Mouse (Mus musculus) forebrain, embryonic 15.5 days (tissue): ENCODE data around the gene Dnajb12. TPM values are rescaled to one million over a fixed set of nuclear protein-coding genes. Genes with fewer than 3 reads are reported as not detected.
A peak's percentile ranks its signal among the peaks of the same experiment; 100 is the strongest.

Experiments used
- ATAC-seq: fragments of 200-750 bp; cut with Nextera tagmentation; replicated peaks from 2 replicates; pipeline ENCODE4 v1.8.0; 2017; ENCODE audit warnings: mild to moderate bottlenecking, moderate TSS enrichment, moderate library complexity
- H3K27ac ChIP-seq: fragments of 300-500 bp; sonication (generic); replicated peaks from 2 replicates; pipeline ENCODE4 v1.5.1; 2015; ENCODE audit warnings: mild to moderate bottlenecking, inconsistent platforms
- H3K27me3 ChIP-seq: fragments of 300-500 bp; sonication (generic); 2 replicates; pipeline ENCODE4 v1.6.1; 2015; ENCODE audit warnings: inconsistent platforms
- H3K36me3 ChIP-seq: fragments of 300-500 bp; sonication (generic); 2 replicates; pipeline ENCODE4 v1.6.1; 2015; ENCODE audit warnings: mild to moderate bottlenecking, inconsistent platforms
- H3K4me1 ChIP-seq: fragments of 300-500 bp; sonication (generic); 2 replicates; pipeline ENCODE4 v1.6.1; 2015; ENCODE audit warnings: inconsistent platforms
- H3K4me2 ChIP-seq: fragments of 300-500 bp; sonication (generic); replicated peaks from 2 replicates; pipeline ENCODE4 v1.6.1; 2015; ENCODE audit warnings: mild to moderate bottlenecking, inconsistent platforms
- H3K4me3 ChIP-seq: fragments of 300-500 bp; sonication (generic); 2 replicates; pipeline ENCODE4 v1.5.1; 2015; ENCODE audit warnings: mild to moderate bottlenecking, inconsistent platforms
- H3K9ac ChIP-seq: fragments of 300-500 bp; sonication (generic); replicated peaks from 2 replicates; pipeline ENCODE4 v1.6.1; 2015; ENCODE audit warnings: mild to moderate bottlenecking, inconsistent platforms
- H3K9me3 ChIP-seq: fragments of 300-500 bp; sonication (generic); 2 replicates; pipeline ENCODE4 v1.6.1; 2016; ENCODE audit warnings: inconsistent platforms
- WGBS: fragments of 180-500 bp; shearing (Covaris S2); methylation state at CpG from one replicate; pipeline ENCODE4 v1.1.7; 2015; ENCODE audit warnings: mixed read lengths; 5-methylcytosine and 5-hydroxymethylcytosine counted together
- polyA plus RNA-seq: library from polyadenylated mRNA; unstranded; fragments of >200 nt; fragmentation: Nextera tagmentation; extraction: Ambion mirVana; gene quantifications from 2 replicates; pipeline ENCODE4 v1.2.1, GENCODE M21; 2015

The Dnajb12 gene
- polyA plus RNA-seq, 1 experiment from 2014 or later = 17.5 TPM

DNA sequence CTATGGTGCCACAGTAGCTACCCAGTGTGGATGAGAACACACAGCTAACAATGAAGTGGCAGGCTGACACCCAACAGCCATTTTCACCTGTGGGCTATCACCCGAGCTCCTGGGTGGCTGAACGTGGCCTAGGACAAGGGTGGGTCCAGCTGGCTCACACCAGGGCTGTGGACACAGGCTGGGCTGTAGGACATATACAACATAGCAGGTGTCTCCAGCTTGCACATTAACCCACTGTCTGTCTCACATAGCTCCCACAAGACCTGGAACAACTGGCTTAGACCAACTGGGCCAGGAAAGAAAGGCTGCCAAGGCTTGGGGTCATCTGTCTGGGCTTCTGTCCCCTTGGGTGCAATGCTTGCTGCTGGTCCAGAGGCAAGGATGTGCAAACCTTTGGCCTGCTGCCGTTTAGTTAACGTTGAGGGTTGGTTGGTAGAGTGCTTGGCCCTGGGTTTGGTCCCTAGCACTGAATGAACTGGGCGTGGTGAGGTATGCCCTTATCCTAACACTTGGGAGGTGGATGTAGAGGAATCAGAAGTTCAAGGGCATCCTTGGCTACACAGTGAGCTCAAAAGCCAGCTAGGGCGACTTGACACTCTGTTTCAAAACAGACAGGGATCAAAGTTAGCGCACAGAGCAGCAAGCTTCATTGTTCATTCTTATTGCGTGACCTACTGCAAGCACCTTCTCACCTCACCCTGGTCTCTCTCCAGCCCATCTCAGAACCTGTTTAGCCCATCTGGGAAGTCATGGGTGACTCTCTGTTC is 36.0 kb downstream of the Dnajb12 start:
- WGBS = 93% methylated on average over 8 of the region's 8 CpGs
- Histone ChIP-seq H3K27ac (no peak overlapping the region), H3K9ac (no peak overlapping the region), H3K4me3 (no peak overlapping the region), H3K4me2 (no peak overlapping the region), H3K36me3 (no peaks in the 10 kb centered on the region), H3K9me3 (no peaks in the 10 kb centered on the region), H3K4me1 (peaks cover 28% of the 10 kb centered on the region), H3K27me3 (no peaks in the 10 kb centered on the region)
- no peak for ATAC-seq

DNA sequence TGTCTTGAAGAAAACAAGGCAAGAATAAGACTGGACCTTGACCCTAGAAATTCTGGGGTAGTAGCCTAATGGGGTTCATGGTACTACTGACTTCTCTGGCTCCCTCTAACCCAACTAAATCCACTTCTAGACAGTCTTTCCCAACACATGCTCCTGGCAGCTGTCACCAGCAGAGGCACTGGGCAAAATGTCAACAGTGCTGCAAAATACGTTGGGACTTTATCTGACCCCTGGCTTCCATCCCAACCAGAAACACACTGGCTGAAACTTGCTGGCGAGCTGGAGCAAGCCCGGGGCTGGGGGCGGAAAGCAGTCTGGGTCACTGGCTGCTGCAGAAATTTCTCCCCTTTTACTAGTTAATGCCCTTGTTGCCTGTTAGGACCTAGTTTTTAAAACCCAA is 36.8 kb downstream of the Dnajb12 start:
- Histone ChIP-seq H3K4me3 (peak overlapping the region; percentile 15), H3K9ac (no peak overlapping the region; the same call in 1 of the 2 replicates), H3K27ac (peak overlapping the region; percentile 52), H3K9me3 (no peaks in the 10 kb centered on the region), H3K4me1 (peaks cover 36% of the 10 kb centered on the region), H3K27me3 (no peaks in the 10 kb centered on the region), H3K36me3 (no peaks in the 10 kb centered on the region), H3K4me2 (peak overlapping the region; percentile 38)
- WGBS = 9% methylated on average over 4 of the region's 4 CpGs
- ATAC-seq = no peak

DNA sequence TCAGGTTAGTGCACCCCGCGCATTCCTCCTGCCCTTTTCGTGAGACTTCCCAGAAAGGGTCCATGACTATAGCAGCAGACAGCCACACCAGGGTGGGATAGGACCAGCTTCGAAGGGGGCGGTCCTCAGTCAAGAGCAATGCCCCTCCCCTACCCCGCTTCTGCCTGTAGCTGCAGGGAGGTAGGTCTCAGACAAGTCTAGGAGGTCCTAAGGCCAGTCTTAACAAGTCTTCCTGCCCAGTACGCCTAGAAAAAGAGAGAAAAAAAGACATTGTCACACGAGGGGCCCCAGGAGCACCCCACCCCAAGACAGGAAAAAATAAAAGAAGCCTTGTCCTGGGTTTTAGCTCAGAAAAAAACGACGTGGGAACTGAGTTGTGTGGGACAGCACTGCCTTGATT is 37.3 kb downstream of the Dnajb12 start:
- Histone ChIP-seq H3K9ac (no peak overlapping the region; the same call in 1 of the 2 replicates), H3K4me2 (peak overlapping the region; percentile 38), H3K9me3 (no peaks in the 10 kb centered on the region), H3K36me3 (no peaks in the 10 kb centered on the region), H3K4me1 (peaks cover 37% of the 10 kb centered on the region), H3K4me3 (peak overlapping the region; percentile 15), H3K27ac (peak overlapping the region; percentile 52), H3K27me3 (no peaks in the 10 kb centered on the region)
- 1% methylated on average over 10 of the region's 10 CpGs for WGBS
- ATAC-seq = peak; percentile 47; the same call in 1 of the 2 replicates

DNA sequence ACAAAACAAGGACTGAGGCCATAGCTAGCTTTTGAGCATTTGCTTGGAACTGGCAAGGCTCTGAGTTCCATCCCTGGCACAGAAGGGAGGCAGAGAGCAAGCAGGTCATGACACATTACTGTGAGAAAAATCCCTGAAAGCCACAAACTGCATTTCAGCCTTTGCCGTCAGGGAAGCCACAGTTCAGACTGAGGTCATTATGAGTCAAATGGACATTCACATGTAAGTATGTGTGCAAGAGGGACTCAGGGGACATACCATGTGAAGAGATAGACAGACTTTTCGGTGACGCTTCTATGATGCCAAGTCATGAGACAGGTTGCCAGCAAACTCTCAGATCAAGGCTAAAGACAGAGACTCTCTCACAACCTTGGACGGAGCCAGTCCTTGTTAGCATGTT is 38.8 kb downstream of the Dnajb12 start:
- no peaks in the 10 kb centered on the region for H3K27me3 ChIP-seq
- WGBS = 92% methylated on average over 4 of the region's 4 CpGs
- H3K36me3 ChIP-seq = no peaks in the 10 kb centered on the region
- no peak overlapping the region for H3K4me3 ChIP-seq
- H3K4me1 ChIP-seq = peaks cover 29% of the 10 kb centered on the region
- H3K4me2 ChIP-seq = no peak overlapping the region
- no peak overlapping the region for H3K9ac ChIP-seq
- no peak overlapping the region for H3K27ac ChIP-seq
- ATAC-seq = no peak
- H3K9me3 ChIP-seq = no peaks in the 10 kb centered on the region

DNA sequence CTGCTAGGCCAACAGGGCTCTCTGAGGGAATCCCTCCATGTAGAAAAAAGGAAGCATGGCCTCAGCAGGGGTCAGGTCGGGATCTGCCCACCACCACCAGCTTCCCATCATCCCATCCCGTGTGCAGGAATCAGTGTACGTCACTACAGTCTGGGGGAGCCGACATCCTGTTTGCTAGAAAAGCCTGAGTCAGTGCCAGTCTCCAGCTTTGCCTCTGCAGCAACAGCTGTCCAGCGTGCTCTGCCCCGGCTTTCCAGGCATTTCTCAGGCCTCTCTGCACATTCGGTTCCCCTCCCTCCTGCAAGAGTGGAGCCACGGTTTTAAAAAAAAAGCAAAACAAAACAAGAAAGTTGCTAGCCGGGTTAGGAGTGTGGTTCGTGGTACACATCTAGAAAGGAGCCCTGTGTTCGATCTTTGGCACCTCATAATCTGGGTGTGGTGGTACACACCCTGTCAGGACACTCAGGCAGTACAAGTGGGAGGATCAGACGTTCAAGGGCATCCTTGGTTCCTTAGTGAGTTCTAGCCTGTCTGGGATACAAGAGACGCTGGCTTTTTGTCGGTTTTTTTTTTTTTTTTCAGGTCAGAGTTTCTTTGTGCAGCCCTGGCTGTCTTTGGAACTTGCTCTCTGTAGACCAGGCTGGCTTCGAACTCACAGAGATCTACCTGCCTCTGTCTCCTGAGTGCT is 40.3 kb downstream of the Dnajb12 start:
- Histone ChIP-seq H3K4me3 (no peak overlapping the region), H3K9ac (no peak overlapping the region), H3K27me3 (no peaks in the 10 kb centered on the region), H3K4me1 (peaks cover 29% of the 10 kb centered on the region), H3K36me3 (no peaks in the 10 kb centered on the region), H3K9me3 (no peaks in the 10 kb centered on the region), H3K4me2 (no peak overlapping the region), H3K27ac (peak overlapping the region; percentile 73; the same call in 1 of the 2 replicates)
- ATAC-seq = no peak
- 52% methylated on average over 15 of the region's 15 CpGs for WGBS

DNA sequence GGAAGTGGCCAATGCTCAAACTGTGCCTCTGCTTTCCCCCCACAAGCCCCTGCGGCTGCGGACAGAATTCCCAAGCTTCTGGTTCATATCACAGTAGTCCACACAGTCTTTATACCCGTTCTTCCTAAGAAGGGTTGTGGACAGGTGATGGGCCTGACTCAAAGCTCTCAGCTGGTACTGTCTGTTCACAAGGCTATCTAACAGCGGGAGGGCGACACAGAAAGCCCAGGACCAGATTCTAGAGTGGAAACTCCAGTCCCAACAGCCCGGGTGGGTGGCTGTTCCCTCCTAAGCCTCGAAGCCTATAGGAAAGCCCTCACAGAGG is 41.1 kb downstream of the Dnajb12 start:
- Histone ChIP-seq H3K9me3 (no peaks in the 10 kb centered on the region), H3K4me2 (peak overlapping the region; percentile 65), H3K4me3 (peak overlapping the region; percentile 37; the same call in 1 of the 2 replicates), H3K4me1 (peaks cover 29% of the 10 kb centered on the region), H3K36me3 (no peaks in the 10 kb centered on the region), H3K27me3 (no peaks in the 10 kb centered on the region), H3K9ac (no peak overlapping the region), H3K27ac (peak overlapping the region; percentile 73)
- 29% methylated on average over 7 of the region's 7 CpGs for WGBS
- peak; percentile 18 for ATAC-seq

DNA sequence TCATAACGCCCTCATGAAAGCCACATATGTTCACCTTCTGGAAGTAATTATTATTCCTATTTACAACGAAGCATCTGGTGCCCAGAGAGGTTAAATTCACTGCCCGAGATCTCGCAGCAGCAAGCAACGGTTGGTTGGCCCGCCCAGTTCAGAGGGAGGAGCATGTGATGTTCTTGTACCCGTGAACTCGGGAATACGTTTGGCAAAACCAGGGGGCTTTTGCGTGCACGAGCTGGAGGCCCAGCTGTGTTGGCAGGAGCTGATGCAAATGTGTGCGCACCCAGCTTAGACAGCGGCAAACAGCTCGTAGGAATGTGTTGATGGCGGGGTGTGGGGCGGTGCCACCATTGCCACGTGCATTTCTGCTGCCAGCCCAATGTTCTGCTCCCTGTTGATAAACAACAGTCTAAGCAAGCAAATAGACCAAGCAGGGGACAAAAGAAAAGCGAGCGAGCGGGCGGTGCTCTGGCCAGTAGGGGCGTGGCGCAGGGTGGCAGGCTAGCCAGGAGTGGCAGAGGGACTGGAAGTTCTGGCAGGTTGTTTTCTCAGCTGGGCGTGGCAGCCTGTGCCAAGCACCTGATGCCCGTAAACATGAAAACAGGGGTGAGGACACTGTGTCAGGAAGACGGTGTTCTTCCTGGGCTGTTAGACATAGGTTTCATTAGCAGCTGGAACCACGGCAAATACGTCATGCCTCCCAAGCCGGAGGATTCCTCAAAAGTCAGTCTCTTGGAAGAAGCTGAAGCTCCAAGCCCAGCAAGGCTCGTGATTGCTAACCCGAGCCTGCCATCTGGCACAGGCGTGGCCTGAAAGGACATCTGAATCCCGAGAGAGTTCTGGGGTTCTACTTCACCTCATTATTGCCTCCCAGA is 41.7 kb downstream of the Dnajb12 start:
- 2% methylated on average over 33 of the region's 33 CpGs for WGBS
- ATAC-seq = peak; percentile 78

DNA sequence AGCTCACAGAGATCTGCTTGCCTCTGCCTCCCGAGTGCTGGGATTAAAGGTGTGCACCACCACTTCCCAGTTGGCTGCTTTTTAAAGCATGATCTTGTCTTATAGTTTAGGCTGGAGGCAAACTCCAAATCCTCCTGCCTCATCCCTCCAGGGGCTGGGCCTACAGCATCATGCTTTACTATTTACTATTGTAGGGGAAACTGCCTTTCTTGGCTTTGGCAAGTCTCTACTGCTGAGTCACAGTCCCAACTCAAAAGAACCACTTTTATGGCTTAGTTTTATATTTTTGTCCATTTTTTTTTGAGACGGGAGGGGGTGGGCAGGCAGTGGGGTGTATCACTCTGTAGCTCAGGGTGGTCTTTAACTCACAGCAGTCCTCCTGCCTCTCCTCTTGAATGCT is 44.1 kb downstream of the Dnajb12 start:
- no peak overlapping the region for H3K4me2 ChIP-seq
- no peak for ATAC-seq
- no peak overlapping the region for H3K4me3 ChIP-seq
- no peaks in the 10 kb centered on the region for H3K27me3 ChIP-seq
- peaks cover 18% of the 10 kb centered on the region for H3K4me1 ChIP-seq
- WGBS = 89% methylated on average over 2 of the region's 2 CpGs
- H3K27ac ChIP-seq = no peak overlapping the region
- H3K9me3 ChIP-seq = no peaks in the 10 kb centered on the region
- H3K36me3 ChIP-seq = no peaks in the 10 kb centered on the region
- H3K9ac ChIP-seq = no peak overlapping the region

More for the DNA sequence above, 41.7 kb downstream of the Dnajb12 start:
- peak overlapping the region; percentile 73 for H3K27ac ChIP-seq
- H3K4me3 ChIP-seq = peak overlapping the region; percentile 37
- H3K4me2 ChIP-seq = peak overlapping the region; percentile 65
- peaks cover 27% of the 10 kb centered on the region for H3K4me1 ChIP-seq
- H3K9me3 ChIP-seq = no peaks in the 10 kb centered on the region
- no peaks in the 10 kb centered on the region for H3K36me3 ChIP-seq
- no peaks in the 10 kb centered on the region for H3K27me3 ChIP-seq
- H3K9ac ChIP-seq = peak overlapping the region; percentile 34

DNA sequence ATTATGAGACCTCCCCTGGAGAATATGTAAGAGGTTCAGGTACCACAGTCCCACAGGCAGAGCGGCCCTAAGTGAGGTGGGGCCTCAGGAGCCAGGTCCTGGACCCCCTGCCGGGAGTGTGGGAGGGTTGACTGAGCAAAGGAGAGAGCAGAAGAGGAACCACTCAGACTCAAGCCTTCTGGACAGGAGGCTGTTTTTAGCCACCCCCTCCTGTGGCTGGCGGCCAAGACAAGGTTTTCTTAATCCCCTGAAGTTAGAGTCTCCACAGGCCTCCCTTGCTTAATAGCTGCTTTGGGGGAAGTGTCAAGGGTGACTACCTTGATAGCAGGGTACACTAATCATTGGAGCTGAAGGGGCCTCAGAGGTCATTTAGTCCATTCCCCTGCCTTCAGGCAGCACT is 44.9 kb downstream of the Dnajb12 start:
- WGBS = 31% methylated on average over 3 of the region's 3 CpGs

DNA sequence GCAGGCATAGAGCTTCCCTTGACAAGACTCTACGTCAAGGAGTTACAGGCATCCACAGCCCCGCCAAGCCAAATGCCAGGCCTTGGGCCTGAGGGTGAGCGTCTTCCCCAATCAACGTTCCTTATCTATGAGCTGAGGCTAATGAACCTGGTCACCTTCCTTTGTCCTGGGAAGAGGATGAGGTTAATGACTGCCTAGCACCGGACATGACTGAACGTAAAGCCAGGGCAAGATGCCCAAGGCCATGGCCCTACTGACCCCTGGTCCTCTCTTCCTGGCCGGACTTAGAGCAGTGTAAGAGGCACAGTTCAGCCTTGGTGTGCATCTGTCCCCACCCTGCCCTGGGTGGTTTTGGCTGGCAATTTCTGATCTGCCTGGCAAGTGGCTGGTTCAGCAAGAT is 49.8 kb downstream of the Dnajb12 start:
- Histone ChIP-seq H3K27ac (no peak overlapping the region), H3K4me1 (peaks cover 7% of the 10 kb centered on the region; the same call in 1 of the 2 replicates), H3K9ac (no peak overlapping the region), H3K36me3 (no peaks in the 10 kb centered on the region), H3K4me3 (no peak overlapping the region), H3K4me2 (no peak overlapping the region), H3K27me3 (no peaks in the 10 kb centered on the region), H3K9me3 (no peaks in the 10 kb centered on the region)
- 90% methylated on average over 7 of the region's 7 CpGs for WGBS
- no peak for ATAC-seq

More for the DNA sequence above, 44.9 kb downstream of the Dnajb12 start:
- no peaks in the 10 kb centered on the region for H3K36me3 ChIP-seq
- no peak overlapping the region for H3K27ac ChIP-seq
- H3K27me3 ChIP-seq = no peaks in the 10 kb centered on the region
- no peak for ATAC-seq
- no peak overlapping the region for H3K4me3 ChIP-seq
- no peak overlapping the region for H3K9ac ChIP-seq
- peaks cover 18% of the 10 kb centered on the region for H3K4me1 ChIP-seq
- H3K4me2 ChIP-seq = no peak overlapping the region
- H3K9me3 ChIP-seq = no peaks in the 10 kb centered on the region

DNA sequence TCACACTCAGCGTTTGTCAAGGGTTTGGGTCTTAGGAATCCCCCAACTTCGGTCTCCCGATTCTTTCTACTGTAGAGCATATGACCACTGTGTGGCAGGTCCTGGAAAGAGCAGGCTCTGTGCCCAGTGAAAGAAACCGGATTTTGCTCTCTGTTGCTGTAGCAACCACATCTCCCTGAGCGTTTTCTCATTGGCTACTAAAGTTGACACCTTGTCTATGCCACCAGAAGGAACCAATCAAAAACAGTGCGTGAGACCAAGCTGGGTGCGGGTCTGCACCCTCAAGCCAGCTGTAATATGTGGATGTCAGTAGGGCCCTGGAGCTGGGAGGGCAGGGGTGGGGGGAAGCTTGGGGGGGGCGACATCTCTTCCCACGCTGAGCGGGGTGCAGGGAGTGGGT is 51.6 kb downstream of the Dnajb12 start:
- 18% methylated on average over 10 of the region's 10 CpGs for WGBS
- Histone ChIP-seq H3K4me2 (0 out of 2 replicates have a peak overlapping the region, but pooled peaks have one; percentile 3), H3K9ac (no peak overlapping the region)

DNA sequence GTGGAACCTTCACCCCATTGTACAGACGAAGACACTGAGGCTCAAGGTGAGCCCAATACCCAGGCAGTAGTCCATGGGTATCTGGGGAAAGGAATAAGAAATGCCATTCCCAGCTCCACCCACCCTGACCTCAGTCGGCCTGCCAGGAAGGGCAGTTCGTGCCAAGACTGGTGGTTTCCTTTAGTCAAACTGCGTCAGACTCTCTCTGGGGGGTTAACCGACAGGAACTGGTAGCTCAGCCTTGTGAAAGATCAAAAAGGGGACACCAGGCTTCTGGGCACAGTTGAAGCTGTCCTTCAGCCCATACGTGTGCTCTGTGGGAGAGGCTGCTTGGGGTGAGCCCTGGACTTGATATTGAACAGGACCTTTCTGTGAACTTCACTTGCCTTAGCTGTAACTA is 53.2 kb downstream of the Dnajb12 start:
- H3K4me1 ChIP-seq = peaks cover 7% of the 10 kb centered on the region; the same call in 1 of the 2 replicates
- WGBS = 84% methylated on average over 6 of the region's 6 CpGs

More for the DNA sequence above, 51.6 kb downstream of the Dnajb12 start:
- Histone ChIP-seq H3K27me3 (no peaks in the 10 kb centered on the region), H3K9me3 (no peaks in the 10 kb centered on the region), H3K27ac (peak overlapping the region; percentile 7; the same call in 1 of the 2 replicates), H3K36me3 (no peaks in the 10 kb centered on the region), H3K4me1 (peaks cover 7% of the 10 kb centered on the region; the same call in 1 of the 2 replicates), H3K4me3 (no peak overlapping the region)
- peak; percentile 91 for ATAC-seq

More for the DNA sequence above, 53.2 kb downstream of the Dnajb12 start:
- H3K4me2 ChIP-seq = no peak overlapping the region
- no peak overlapping the region for H3K9ac ChIP-seq
- H3K4me3 ChIP-seq = no peak overlapping the region
- ATAC-seq = no peak
- H3K27me3 ChIP-seq = no peaks in the 10 kb centered on the region
- H3K9me3 ChIP-seq = no peaks in the 10 kb centered on the region
- H3K27ac ChIP-seq = no peak overlapping the region
- no peaks in the 10 kb centered on the region for H3K36me3 ChIP-seq
